Mouse (Mus musculus) cerebellum, adult 2 months (tissue): Measurements from ENCODE around the gene Barx1. TPM values are rescaled to one million over a fixed set of nuclear protein-coding genes. Genes with fewer than 3 reads are reported as not detected.

Experiments used
- DNase-seq, 2 experiments: peaks; one replicate each; pipeline ENCODE4 v3.0.0; 2021
- H3K27ac ChIP-seq: fragments of 200-500 bp; 2 replicates; pipeline ENCODE4 v1.5.1; 2012; ENCODE audit warnings: low read length, control low read depth, inconsistent platforms; ENCODE audit not compliant: insufficient read depth
- H3K27me3 ChIP-seq: fragments of 200-500 bp; 2 replicates; pipeline ENCODE4 v1.6.1; 2012; ENCODE audit warnings: inconsistent platforms, mild to moderate bottlenecking, low read length, moderate library complexity; ENCODE audit not compliant: control insufficient read depth, insufficient read depth
- H3K4me1 ChIP-seq: fragments of 200-500 bp; 2 replicates; pipeline ENCODE4 v1.6.1; 2011; ENCODE audit warnings: low read length; ENCODE audit not compliant: control insufficient read depth, insufficient read depth
- H3K4me3 ChIP-seq: fragments of 200-500 bp; replicated peaks from 2 replicates; pipeline ENCODE3; 2011; ENCODE audit warnings: mild to moderate bottlenecking, low read depth, low read length, control low read depth; ENCODE audit not compliant: insufficient read depth
- CTCF ChIP-seq: fragments of 200-500 bp; IDR thresholded peaks from 2 replicates; pipeline ENCODE4 v1.5.1; 2011; ENCODE audit warnings: low read depth, mild to moderate bottlenecking, control low read depth, low read length, moderate library complexity, borderline replicate concordance; ENCODE audit not compliant: insufficient read depth
- POLR2A ChIP-seq: fragments of 200-500 bp; IDR thresholded peaks from 2 replicates; pipeline ENCODE4 v1.6.1; 2011; ENCODE audit warnings: low read length, control low read depth, borderline replicate concordance; ENCODE audit not compliant: insufficient read depth
- WGBS: fragments of 180-500 bp; shearing (Covaris S2); methylation state at CpG from one replicate; pipeline ENCODE4 v1.1.7; 2018; 5-methylcytosine and 5-hydroxymethylcytosine counted together
- polyA plus RNA-seq: library from polyadenylated mRNA; depleted of rRNA; stranded (reverse); fragments of >200 nt; gene quantifications from 2 replicates; pipeline ENCODE4 v1.2.3, GENCODE M21; 2012; rRNA removed

Barx1 gene
- polyA plus RNA-seq: not detected in 2 replicates

DNA sequence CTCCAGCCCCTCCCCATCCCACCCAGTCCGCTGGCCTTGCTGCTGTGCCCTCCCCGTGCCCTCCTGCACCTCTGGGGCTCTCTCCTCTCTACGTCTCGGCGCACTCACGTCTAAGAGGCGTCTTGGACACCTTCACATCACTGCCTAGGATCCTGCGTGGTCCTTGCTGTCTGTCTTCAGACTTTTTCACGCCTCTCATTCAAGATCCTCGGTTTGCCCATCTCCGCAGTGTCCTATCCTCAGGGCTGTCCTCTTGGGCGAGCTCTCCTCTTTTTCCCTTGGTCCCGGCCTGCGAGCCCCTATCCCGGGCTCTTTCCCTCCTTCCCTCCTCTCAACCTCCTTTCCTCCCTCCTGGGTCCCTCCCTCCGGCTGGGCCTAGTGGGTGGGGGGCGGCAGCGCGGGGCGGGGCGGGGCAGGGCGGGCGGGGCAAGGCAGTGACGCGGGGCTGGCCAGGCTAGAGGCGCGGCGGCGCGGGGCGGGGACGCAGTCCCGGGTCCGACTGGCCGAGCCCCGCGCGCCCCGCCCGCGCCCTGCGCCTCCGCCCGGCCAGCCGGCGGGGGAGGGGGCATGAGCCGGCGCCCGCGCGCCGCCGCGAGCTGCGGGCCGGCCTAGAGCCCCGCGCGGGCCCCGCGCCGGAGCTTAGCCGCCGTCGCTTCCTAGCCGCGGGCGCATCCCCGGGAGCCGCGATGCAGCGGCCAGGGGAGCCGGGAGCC lies at the start of gene Barx1:
Gene Barx1, plus strand, starts transcription at position 568 of the 713 bp plus-strand sequence.
- Histone ChIP-seq H3K4me1 (peaks cover 4% of the 10 kb centered on the region; the same call in 1 of the 2 replicates), H3K27me3 (peaks cover 39% of the 10 kb centered on the region; the same call in 1 of the 2 replicates), H3K27ac (no peak within 1 kb of the TSS), H3K4me3 (no peak within 1 kb of the TSS)
- TF ChIP-seq CTCF (no peak), POLR2A (no peak)
- 1% methylated on average over 70 of the region's 73 CpGs for WGBS
- no peak for DNase-seq

GRCm38 (mm10) chr13:48614525-48614924 lies 48.3 kb upstream of the Barx1 start:
- Histone ChIP-seq H3K4me1 (peaks cover 2% of the 10 kb centered on the region; the same call in 1 of the 2 replicates), H3K27me3 (no peaks in the 10 kb centered on the region), H3K4me3 (no peak overlapping the region), H3K27ac (no peak overlapping the region)
- no peak for TF ChIP-seq POLR2A
- WGBS: 11% methylated on average over 2 of the region's 2 CpGs
- peak; percentile 23 to 65 for DNase-seq

- no peak overlapping the region for H3K27ac ChIP-seq
Measured at GRCm38 (mm10) chr13:48617774-48618173, 45.0 kb upstream of the Barx1 start.

GRCm38 (mm10) chr13:48618890-48619289 lies 43.9 kb upstream of the Barx1 start:
- WGBS: 96% methylated on average over 4 of the region's 4 CpGs
- TF ChIP-seq POLR2A: no peak
- TF ChIP-seq CTCF: no peak

More at GRCm38 (mm10) chr13:48617774-48618173, 45.0 kb upstream of the Barx1 start:
- no peak for DNase-seq
- H3K4me1 ChIP-seq: peaks cover 2% of the 10 kb centered on the region; the same call in 1 of the 2 replicates
- no peaks in the 10 kb centered on the region for H3K27me3 ChIP-seq
- H3K4me3 ChIP-seq: no peak overlapping the region
- TF ChIP-seq POLR2A (no peak), CTCF (no peak)

DNA sequence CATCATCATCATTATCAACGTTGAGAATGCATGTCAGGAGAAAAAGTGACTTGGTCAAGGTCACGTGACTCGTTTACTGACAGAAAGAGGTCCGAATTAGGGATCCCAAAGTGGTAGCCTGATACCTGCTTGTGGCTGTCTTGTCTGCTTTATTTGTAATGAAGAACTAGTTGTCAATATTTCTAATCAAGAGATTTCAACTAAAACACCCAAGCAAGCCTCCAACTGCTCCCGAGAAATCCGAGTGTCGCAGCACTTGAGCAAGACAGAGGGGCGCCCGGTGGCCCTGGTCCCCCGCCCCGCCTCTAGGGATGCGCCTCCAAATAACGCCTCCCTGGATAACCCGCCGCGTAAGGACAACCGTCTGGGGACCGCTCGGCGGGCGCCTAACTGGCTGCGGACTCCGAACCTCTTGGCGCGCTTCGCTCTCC lies 37.8 kb upstream of the Barx1 start:
- Histone ChIP-seq H3K4me3 (peak overlapping the region; percentile 70), H3K27ac (peak overlapping the region; percentile 81), H3K27me3 (no peaks in the 10 kb centered on the region), H3K4me1 (peaks cover 3% of the 10 kb centered on the region; the same call in 1 of the 2 replicates)
- WGBS: 1% methylated on average over 26 of the region's 26 CpGs
- DNase-seq: no peak
- TF ChIP-seq CTCF (no peak), POLR2A (no peak)

More at GRCm38 (mm10) chr13:48618890-48619289, 43.9 kb upstream of the Barx1 start:
- Histone ChIP-seq H3K27ac (no peak overlapping the region), H3K4me1 (peaks cover 2% of the 10 kb centered on the region; the same call in 1 of the 2 replicates), H3K4me3 (no peak overlapping the region), H3K27me3 (no peaks in the 10 kb centered on the region)
- no peak for DNase-seq

DNA sequence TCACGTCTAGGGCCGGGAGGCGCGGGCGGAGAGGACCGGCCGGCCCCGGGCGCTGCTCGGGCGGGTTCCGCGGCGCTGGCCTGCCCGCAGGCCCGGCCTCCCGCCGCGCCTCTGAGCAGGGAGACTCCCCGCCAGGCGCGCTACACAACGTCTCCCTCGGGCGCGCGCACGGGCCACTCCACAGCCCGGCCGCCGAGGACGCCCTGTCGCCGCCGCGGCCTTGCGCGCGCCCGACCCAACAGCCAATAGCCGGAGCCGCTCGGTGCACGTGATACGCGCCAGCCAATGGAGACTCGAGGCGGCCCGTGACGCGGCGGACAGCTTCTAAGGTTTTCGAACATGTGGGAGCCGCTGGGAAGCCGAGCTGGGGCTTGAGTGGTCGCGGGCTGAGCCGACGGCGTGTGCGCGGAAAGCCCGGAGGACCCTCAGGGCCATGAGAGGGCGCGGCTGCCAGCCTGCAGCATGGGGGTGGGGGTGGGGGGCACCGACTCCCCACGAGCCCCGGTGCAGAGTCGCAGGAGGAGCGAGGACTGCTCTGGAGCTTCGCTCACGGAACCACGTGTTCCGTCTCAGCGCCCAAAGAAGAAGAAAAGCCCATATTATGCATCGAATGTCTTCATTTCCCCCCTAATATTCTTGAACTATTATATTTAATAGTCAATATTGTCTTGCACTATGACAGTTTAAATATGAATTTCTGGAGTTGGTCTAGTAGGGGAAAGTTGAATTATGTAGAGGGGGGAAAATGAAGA lies 37.2 kb upstream of the Barx1 start, which contains the start of gene Ptpdc1:
Gene Ptpdc1, minus strand, starts transcription at position 232 of the 752 bp plus-strand sequence.
- 1% methylated on average over 76 of the region's 76 CpGs for WGBS
- Histone ChIP-seq H3K4me3 (peak within 1 kb of the TSS; percentile 70), H3K4me1 (peaks cover 3% of the 10 kb centered on the region; the same call in 1 of the 2 replicates), H3K27ac (peak within 1 kb of the TSS; percentile 81), H3K27me3 (no peaks in the 10 kb centered on the region)
- peak; percentile 61 for TF ChIP-seq POLR2A
- TF ChIP-seq CTCF: no peak
- DNase-seq: peak; percentile 96 to 97

DNA sequence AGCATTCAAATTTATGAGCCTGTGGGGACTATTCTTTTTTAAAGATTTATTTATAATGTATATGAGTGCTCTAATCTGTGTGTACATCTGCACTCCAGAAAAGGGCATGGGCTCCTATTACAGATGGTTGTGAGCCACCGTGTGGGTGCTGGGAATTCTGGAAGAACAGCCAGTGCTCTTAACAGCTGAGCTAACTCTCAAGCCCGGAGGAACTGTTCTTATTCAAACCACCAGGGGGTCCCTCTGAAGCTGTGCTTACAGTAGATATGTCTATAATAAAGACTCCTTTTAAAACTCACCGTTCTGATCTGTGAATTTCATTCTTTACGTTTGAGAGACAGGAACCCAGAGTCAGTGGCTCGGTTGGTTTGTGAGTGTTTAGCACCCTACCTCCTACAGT lies 31.1 kb upstream of the Barx1 start:
- WGBS: 68% methylated on average over 5 of the region's 5 CpGs
- Histone ChIP-seq H3K27me3 (no peaks in the 10 kb centered on the region), H3K4me1 (no peaks in the 10 kb centered on the region), H3K27ac (no peak overlapping the region), H3K4me3 (no peak overlapping the region)
- TF ChIP-seq POLR2A (no peak), CTCF (no peak)
- DNase-seq: no peak
